Mouse (Mus musculus) layer of hippocampus, postnatal 36 days (tissue): ENCODE measurements around the gene Drg2. TPM values are rescaled to one million over a fixed set of nuclear protein-coding genes. Genes with fewer than 3 reads are reported as not detected.
"Not testable (repeated sequence)": the region's sequence is repeated elsewhere in the genome, so short reads cannot be mapped to it uniquely, and the experiment has no call there.

Experiments used
- DNase-seq, 2 experiments: peaks; one replicate each; pipeline ENCODE4 v3.0.0; 2022
- total RNA-seq, 2 experiments: library from RNA; stranded (reverse); gene quantifications; 2 replicates each; pipeline ENCODE4 v1.2.3; 2021

Gene Drg2
- total RNA-seq = 10 to 100 TPM; 69.0 to 78.3 TPM

GRCm38 (mm10) chr11:60454080-60454744 is at the start of gene Drg2:
Gene Drg2 (plus strand): TSS chr11:60454591.
- DNase-seq = peak; percentile 85 to 86

DNA sequence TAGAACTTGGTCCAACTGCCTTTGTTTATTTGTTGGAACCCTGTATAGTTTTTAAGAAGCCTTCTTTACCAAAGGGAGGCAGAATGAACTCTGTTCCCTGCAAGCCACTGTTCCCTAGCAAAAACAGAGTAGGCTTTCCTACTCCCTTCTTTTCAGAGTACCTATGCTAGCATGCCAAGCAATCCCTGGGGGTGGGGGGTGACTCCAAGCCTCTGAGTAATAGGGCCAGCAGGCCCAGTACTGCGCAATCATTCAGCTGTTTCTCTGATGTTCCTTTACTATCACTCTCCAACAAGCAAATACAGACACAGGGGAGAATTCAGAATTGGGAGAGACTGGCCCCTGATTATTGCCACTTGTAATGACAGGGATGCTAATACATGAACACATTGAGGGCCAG is 47.8 kb upstream of the Drg2 start:
- DNase-seq = no peak

- DNase-seq = peak in 1 of 2 experiments; percentile 50
These were observed 42.2 kb upstream of the Drg2 start for GRCm38 (mm10) chr11:60412173-60412572.

GRCm38 (mm10) chr11:60412921-60413320 is 41.5 kb upstream of the Drg2 start:
- no peak for DNase-seq

DNA sequence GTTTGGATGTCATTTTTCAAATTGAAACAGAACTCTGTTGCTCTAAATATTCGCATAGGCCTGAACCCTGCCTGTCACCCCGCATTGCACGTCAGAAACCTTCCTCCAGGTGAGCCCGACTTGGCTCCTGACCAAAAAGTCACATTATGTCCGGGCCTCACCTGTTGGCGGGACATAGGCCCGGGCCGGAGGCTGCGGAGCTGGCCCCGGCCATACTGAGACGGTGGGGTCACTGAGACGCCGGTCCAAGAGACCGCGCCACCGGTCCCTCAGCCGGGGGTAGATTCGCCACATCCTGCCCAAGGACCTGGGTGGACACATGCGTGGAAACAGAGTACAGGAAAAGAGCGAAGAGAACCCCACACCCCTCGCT is 37.8 kb upstream of the Drg2 start:
- DNase-seq = no peak

DNA sequence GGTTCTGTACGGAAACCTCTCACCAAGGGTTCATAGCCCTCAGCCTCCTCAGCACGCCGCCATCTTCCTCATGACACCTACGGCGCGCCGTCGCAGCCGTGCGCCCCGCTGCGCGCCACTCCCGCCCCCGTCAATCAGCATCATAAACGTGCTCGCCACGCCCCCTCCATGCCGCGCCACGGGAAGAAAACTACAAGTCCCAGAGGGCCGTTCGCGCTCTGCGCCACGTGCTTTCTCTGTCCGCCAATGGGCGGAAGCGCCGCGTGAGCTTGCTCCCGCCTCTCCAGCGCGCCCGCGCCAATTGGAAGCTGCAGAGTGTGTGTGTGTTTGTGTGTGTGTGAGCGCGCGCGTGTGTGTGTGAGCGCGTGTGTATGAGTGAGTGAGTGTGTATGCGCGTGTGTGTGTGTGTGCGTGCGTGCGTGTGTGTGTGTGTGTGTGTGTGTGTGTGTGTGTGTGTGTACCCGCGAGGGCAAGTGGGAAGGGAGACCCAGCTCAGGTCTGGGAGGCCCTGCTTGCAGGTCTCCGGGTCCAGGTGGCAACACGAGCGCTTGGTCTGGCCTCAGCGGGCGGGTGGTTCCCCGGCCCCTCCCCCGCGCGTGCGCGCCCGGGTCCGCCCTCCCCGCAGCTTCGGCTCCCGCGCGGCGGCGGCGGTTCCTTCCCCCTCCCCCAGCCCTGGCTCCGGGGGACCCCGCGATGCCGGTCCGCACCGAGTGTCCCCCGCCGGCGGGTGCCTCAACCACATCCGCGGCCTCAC is 37.3 kb upstream of the Drg2 start, which contains the start of gene Gid4:
Gene Gid4 (plus strand): TSS at position 183 of the 754 bp plus-strand sequence.
- peak; percentile 98 to 99 for DNase-seq

DNA sequence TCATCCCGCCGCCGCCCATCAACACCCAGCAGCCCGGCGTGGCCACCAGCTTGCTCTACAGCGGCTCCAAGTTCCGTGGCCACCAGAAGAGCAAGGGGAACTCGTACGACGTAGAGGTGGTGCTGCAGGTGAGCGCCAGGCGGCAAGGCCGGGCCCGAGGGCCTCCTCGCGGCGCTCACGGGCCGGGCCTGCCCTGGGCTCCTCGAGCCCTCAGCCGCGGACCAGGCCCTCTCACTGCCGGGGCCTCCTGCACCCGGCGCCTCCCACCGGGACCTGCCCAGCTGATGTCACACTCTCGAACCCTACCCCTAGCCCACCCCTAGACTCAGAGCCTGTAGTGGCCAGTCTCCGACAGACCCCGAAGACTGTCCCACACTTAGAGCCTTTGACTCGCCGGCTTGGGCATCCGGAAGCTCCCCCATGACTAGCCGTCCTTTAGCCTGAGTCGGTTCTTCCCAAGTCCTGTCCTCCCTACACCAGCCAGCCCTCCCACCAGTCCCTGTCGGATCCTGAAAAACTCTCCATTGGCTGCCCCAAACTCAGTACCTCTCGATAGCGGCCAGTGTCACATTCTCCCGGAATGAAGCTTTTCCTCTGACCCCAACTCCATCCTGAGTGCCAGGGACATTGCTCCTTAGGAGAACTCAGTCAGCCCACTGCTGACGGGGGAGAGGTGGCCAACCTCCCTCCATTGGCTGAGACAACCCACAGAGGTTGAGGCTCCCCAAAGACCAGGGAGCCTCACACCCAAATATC is 36.5 kb upstream of the Drg2 start, which contains the start of gene Atpaf2:
Gene Atpaf2 (minus strand): TSS at position 741 of the 756 bp plus-strand sequence.
- DNase-seq = peak in 1 of 2 experiments; percentile 25

- DNase-seq = no peak
These were observed 36.0 kb upstream of the Drg2 start for GRCm38 (mm10) chr11:60418473-60418803.

- no peak for DNase-seq
These were observed 32.2 kb upstream of the Drg2 start for GRCm38 (mm10) chr11:60422046-60422668.

DNA sequence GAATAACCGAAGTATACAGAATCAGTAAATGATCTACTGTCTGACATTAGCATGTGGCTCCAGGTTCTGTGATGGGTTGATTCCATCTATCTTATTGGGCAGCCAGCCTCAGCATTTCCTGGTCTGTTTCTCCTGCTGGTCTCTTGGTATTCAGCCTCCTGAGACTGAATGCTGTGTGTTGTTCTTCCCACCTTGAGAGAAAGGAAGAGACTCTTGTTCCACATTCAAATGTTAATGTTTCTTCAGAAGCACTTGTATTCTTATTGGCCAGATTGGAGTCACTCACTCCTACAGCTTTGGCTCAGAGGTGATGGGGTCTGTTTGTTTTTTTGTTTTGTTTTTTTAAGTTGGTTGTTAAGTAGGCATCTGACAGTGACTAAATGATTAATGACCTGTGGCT is 31.4 kb upstream of the Drg2 start:
- no peak for DNase-seq

DNA sequence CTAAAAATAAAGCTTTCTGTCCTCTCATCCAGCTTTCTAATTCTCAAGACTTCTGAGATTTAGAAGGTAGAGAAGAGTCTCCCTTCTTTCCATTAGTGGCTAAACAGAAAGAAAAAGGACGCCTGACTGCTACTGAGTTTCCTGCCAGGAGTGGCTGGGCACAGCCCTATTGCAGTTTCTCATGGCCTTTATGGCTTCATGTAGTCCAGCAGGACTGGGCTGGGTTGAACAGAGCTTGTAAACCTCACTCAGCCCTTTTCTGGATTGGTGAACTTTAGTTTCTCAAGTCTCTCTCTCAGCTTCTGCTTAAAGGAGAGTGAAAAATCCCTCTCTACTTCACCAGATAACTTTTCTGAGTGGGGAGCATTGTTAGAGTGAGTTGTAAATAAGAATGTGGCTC is 28.0 kb upstream of the Drg2 start:
- DNase-seq = no peak

- no peak for DNase-seq
These were observed 26.8 kb upstream of the Drg2 start for GRCm38 (mm10) chr11:60427628-60428027.

DNA sequence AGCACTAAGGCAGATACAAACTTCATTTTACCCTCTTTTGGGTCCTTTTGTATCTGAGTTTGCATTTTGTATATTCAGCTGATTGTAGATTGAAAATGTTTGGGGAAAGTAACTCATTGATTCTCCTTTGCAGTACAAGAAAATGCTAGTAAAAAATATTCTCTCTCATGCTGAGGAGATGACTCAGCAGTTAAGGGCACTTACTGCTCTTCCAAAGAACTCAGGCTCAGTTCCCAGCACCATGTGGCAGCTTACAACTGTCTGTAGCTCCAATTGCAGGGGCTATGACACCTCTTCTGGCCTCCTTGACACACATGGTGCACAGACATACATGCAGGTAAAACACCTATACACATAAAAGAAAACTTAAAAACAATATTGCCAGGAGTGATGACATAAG is 20.9 kb upstream of the Drg2 start:
- DNase-seq = no peak

DNA sequence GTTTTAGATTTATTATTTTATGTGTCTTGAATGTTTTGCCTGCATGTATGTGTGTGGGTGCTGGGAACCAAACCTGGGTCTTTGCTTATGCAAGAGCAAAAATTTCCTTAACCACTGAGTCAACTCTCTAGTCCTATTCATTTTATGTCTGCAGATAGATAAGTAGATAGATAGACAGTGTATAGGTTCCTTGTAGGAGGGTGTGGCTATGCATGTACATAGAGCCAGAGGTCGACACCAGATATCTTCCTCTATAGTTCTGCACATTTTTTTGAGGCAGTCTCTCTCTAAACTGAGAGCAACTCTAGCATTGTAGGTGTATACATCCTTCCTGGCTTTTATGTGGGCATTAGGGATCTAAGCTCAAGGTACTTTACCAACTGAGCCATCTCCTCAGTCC is 19.3 kb upstream of the Drg2 start:
- DNase-seq = no peak

DNA sequence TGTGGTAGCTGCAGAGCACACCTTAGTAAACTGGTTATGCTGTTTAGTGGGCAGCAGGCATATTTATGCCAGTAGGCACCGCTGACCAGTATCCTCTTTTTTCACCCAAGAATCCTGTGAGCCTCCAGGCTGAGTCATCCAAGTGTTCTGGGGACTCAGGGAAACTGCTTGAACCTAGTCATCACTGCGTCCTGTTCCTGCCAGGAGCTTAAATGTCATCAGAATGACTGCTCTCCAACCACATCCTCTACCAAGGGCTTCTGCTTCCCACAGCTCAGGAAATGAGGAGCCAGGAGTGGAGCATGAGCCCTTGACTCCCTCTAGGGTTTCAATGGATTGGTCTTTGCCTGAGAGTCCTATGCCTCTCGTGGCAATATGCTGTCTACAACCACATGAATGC is 17.8 kb upstream of the Drg2 start:
- no peak for DNase-seq

GRCm38 (mm10) chr11:60439621-60440020 is 14.8 kb upstream of the Drg2 start:
- not testable (repeated sequence) for DNase-seq

GRCm38 (mm10) chr11:60440176-60440575 is 14.2 kb upstream of the Drg2 start:
- no peak for DNase-seq

- DNase-seq = no peak
These were observed 11.5 kb upstream of the Drg2 start for GRCm38 (mm10) chr11:60442896-60443295.

DNA sequence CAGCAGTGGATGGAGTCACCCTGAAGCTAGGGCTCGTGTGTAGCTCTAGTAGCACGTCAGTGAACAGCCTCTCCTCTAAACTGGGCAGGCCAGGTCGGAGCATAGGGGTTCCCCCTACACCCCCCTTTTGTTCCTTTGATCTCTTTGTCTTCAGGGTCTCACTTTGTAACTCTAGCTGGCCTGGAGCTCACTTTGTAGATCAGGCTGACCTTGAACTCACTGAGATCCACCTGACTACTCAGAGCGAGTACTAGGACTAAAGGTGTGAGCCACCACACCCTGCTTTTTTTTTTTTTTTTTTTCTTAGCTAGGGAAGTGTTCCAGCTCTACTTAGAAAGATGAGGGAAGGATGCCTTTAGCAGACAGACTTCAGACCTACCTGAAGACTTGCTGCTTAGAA is 10.4 kb upstream of the Drg2 start:
- DNase-seq = no peak

DNA sequence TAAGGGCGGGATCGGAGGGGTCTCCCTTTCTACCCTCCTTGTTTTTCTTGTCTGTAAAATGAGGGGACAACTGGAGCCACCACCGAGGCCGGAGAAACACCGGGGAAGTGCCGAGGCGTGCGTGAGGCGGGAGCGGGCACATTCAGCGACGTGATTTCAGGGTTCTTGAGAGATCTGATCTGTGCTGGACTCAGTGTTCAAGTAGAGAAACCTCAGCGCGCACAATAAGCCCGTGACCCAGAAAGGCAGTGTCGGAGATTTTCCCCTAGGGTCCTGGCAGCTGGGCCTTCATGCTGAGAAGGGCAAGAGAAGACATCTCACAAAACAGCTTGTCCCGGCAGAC is 325 bp downstream of the Drg2 start:
- DNase-seq = no peak

GRCm38 (mm10) chr11:60457973-60458372 is 3.6 kb downstream of the Drg2 start:
- DNase-seq = no peak

DNA sequence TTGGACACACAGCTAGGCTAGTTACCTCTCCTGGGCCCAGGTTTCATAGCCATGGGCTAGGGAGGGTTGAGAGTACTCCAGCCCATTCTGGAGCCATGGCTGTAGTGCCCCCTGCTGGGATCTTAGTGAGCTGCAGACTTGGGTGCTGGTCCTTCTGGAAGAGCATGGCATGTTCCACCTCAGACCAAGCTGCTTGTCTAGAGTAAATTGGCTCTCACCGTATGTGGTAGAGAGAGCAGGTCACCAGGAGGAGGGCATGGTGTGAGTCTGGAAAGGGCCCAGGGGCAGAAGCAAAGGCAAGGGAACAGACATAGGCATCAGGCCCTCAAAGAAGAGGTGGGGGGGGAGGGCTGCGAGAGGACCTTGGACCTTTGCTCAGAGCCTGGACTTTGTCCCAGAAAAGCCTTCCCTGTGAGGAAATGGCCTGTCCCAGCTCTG is 11.6 kb downstream of the Drg2 start:
- DNase-seq = no peak

DNA sequence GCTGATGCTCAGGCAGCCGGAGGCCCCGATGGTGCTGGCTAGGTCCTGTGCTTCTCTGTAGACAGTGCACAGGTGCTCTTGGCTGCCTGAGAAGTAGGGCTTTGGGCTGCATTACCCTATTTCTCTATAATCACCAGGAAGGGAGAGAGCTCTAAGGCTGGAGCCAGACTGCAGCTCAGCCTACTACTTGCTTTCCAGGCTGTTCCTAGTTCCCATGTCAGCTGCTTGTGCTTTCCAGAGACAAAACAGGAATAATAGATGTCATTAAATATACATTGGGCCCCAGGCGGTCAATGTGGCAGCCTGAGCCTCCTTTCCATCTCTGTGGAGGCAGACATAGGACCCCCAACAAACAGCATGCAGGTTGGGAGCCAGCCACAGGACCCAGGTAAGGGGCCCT is 14.6 kb downstream of the Drg2 start, which contains the start of gene Myo15:
Gene Myo15 (plus strand): TSS at position 301 of the 400 bp plus-strand sequence.
- DNase-seq = no peak
